Mouse (Mus musculus) hindbrain, embryonic 11.5 days (tissue): ENCODE measurements around the gene Spock1. TPM values are rescaled to one million over a fixed set of nuclear protein-coding genes. Genes with fewer than 3 reads are reported as not detected.
A peak's percentile ranks its signal among the peaks of the same experiment; 100 is the strongest.

ENCODE experiments used
- ATAC-seq: fragments of 200-750 bp; cut with Nextera tagmentation; 2 replicates; pipeline ENCODE4 v1.8.0; 2017; ENCODE audit warnings: mild to moderate bottlenecking, moderate TSS enrichment, moderate library complexity; ENCODE audit not compliant: low FRiP score
- DNase-seq: peaks from one replicate; pipeline ENCODE4 v3.0.0-alpha.2; 2015; ENCODE audit warnings: low spot score
- H3K27ac ChIP-seq: fragments of 300-500 bp; sonication (generic); 2 replicates; pipeline ENCODE4 v1.5.1; 2014; ENCODE audit warnings: mild to moderate bottlenecking, low read depth, low read length
- H3K27me3 ChIP-seq: fragments of 300-500 bp; sonication (generic); 2 replicates; pipeline ENCODE4 v1.6.1; 2014; ENCODE audit warnings: mild to moderate bottlenecking, low read length, moderate library complexity, mixed read lengths; ENCODE audit not compliant: control insufficient read depth, insufficient read depth
- H3K36me3 ChIP-seq: fragments of 300-500 bp; sonication (generic); 2 replicates; pipeline ENCODE4 v1.6.1; 2014; ENCODE audit warnings: mild to moderate bottlenecking, low read length, moderate library complexity, mixed read lengths; ENCODE audit not compliant: control insufficient read depth, insufficient read depth
- H3K4me1 ChIP-seq: fragments of 300-500 bp; sonication (generic); replicated peaks from 2 replicates; pipeline ENCODE4 v1.6.1; 2014; ENCODE audit warnings: low read length, mixed read lengths; ENCODE audit not compliant: control insufficient read depth, insufficient read depth
- H3K4me2 ChIP-seq: fragments of 300-500 bp; sonication (generic); replicated peaks from 2 replicates; pipeline ENCODE4 v1.6.1; 2014; ENCODE audit warnings: mild to moderate bottlenecking, low read depth, low read length
- H3K4me3 ChIP-seq: fragments of 300-500 bp; sonication (generic); 2 replicates; pipeline ENCODE4 v1.5.1; 2014; ENCODE audit warnings: low read depth, low read length
- H3K9ac ChIP-seq: fragments of 300-500 bp; sonication (generic); 2 replicates; pipeline ENCODE4 v1.6.1; 2014; ENCODE audit warnings: low read depth, low read length
- H3K9me3 ChIP-seq: fragments of 300-500 bp; sonication (generic); 2 replicates; pipeline ENCODE4 v1.6.1; 2016; ENCODE audit warnings: low read length; ENCODE audit not compliant: control insufficient read depth
- WGBS: fragments of 180-500 bp; shearing (Covaris S2); extraction: QIAGEN DNeasy Blood & Tissue Kit; methylation state at CpG from one replicate; pipeline ENCODE4 v1.1.7; 2014; 5-methylcytosine and 5-hydroxymethylcytosine counted together
- polyA plus RNA-seq: library from polyadenylated mRNA; unstranded; fragments of >200 nt; fragmentation: Nextera tagmentation; extraction: Ambion mirVana; gene quantifications from 2 replicates; pipeline ENCODE4 v1.2.1, GENCODE M21; 2014

Gene Spock1
- polyA plus RNA-seq, 1 experiment from 2014 or later, result 17.0 TPM

DNA sequence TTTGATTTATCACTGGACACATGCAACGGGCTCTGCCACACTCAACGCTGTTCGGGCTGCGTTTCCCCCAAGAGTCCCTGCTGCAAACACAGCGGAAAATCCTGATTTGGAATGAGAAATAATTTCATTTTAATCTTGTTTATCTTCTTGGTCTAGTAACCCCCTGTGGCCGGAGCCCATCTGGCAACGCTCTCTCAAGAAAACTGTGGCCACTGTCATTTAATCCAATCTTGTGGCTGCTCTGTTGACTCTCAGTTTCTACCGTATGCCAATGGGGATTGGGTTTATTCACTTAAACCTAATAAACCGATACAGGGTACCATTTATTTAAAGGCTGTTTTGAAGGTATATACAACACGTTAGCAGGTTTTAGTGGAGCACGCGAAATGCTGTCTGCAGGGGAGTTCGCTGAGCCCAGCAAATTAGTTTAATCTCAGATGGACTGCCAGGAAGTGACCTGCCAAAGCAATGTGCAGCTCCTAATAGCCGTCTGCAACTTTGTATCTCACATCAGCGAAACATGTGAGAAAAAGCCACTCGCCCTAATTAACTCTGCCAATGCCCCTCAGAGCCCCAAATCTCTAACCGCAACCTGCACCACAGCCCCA is 185.7 kb downstream of the Spock1 start:
- peaks cover 2% of the 10 kb centered on the region; the same call in 1 of the 2 replicates for H3K4me1 ChIP-seq
- H3K9ac ChIP-seq, result no peak overlapping the region
- no peak overlapping the region for H3K4me3 ChIP-seq
- H3K36me3 ChIP-seq, result no peaks in the 10 kb centered on the region
- DNase-seq (no peak), ATAC-seq (no peak)
- H3K27ac ChIP-seq, result no peak overlapping the region
- H3K4me2 ChIP-seq, result no peak overlapping the region
- H3K27me3 ChIP-seq, result no peaks in the 10 kb centered on the region
- H3K9me3 ChIP-seq, result no peaks in the 10 kb centered on the region
- 74% methylated on average over 17 of the region's 17 CpGs for whole genome bisulfite sequencing

DNA sequence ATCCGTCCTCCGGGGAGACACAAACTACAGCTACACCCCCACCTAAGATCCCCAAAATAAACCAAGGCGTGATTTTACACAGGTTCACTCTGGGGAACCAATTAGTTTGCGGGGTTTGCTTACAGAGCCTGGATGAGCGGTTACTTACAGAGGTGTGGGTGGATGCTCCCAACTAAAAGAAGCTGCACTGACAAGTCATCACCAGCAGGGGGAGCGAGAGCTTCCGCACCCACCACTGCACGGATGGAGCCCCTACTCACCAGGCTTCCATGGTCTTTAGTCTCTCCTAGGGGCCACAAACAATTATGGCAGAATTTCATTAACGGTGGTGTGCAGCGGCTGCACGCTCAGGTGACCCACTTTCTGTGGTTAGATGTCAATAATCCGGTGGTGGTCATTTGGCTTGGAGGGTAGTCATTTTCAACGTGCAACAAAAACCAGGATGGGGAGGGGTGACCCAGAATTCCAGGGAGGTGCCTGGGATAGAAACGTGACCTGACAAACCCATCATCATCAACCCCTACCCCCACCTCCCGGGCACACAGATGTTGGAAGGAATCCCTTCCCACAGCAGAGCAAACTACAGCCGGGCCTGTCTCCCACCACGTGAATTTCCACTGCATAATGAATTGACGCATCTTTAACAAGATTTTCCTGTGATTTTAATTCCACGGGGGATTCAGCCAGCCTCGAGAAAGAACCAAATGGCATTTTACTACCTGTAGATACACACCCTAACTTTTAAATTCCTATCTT is 186.4 kb downstream of the Spock1 start:
- Histone ChIP-seq H3K27ac (no peak overlapping the region), H3K4me2 (no peak overlapping the region), H3K27me3 (no peaks in the 10 kb centered on the region), H3K36me3 (no peaks in the 10 kb centered on the region), H3K4me1 (peaks cover 2% of the 10 kb centered on the region; the same call in 1 of the 2 replicates), H3K9ac (no peak overlapping the region), H3K4me3 (no peak overlapping the region), H3K9me3 (no peaks in the 10 kb centered on the region)
- ATAC-seq, result no peak
- WGBS, result 61% methylated on average over 20 of the region's 20 CpGs
- peak; percentile 58 for DNase-seq

DNA sequence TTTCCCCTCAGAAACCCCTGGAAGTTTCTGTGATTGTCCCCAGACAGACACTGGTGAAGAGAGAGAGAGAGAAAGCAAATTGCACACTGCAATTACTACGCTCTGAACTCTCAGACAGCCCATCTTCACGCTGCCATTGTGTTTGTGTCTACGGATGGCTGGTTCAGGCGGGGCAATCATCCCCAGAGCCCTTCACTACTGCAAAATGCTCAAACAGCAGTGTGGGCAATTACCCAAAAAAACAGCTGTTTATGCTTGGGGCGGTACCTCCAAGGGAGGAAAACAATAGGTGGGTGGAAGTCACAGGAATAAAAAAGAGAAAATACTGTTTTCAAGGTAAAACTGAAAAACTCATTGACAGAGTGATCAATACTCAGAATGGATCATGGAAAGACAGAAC is 190.0 kb downstream of the Spock1 start:
- H3K27ac ChIP-seq, result no peak overlapping the region
- no peak overlapping the region for H3K9ac ChIP-seq
- H3K4me2 ChIP-seq, result no peak overlapping the region
- DNase-seq (peak; percentile 30), ATAC-seq (no peak)
- peaks cover 2% of the 10 kb centered on the region; the same call in 1 of the 2 replicates for H3K4me1 ChIP-seq
- no peaks in the 10 kb centered on the region for H3K27me3 ChIP-seq
- 25% methylated on average over 5 of the region's 5 CpGs for WGBS
- no peaks in the 10 kb centered on the region for H3K9me3 ChIP-seq
- no peaks in the 10 kb centered on the region for H3K36me3 ChIP-seq
- no peak overlapping the region for H3K4me3 ChIP-seq

DNA sequence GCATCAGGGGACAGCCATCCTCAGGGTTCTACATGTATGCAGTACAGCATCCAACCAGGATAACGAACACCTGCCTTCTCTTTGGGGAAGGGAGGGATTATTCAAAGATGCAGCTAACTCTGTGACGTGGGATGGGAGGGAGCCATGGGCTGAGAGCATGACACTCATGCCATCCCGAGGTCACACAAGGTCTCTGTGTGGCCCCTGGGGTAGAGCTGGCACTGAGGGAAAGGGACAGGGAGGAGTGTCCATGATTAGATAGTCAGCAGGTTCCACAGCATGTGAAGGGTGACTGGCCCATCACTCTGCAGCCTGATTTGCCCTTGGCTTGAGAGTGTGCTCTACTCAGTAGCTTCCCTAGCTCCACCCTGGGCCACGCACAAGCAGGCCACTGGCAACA is 195.2 kb downstream of the Spock1 start:
- no peaks in the 10 kb centered on the region for H3K36me3 ChIP-seq
- no peak overlapping the region for H3K9ac ChIP-seq
- no peak overlapping the region for H3K4me3 ChIP-seq
- H3K4me1 ChIP-seq, result no peaks in the 10 kb centered on the region
- H3K9me3 ChIP-seq, result no peaks in the 10 kb centered on the region
- no peak for ATAC-seq
- no peaks in the 10 kb centered on the region for H3K27me3 ChIP-seq
- H3K4me2 ChIP-seq, result no peak overlapping the region
- no peak for DNase-seq
- WGBS, result 92% methylated on average over 4 of the region's 4 CpGs
- H3K27ac ChIP-seq, result no peak overlapping the region

DNA sequence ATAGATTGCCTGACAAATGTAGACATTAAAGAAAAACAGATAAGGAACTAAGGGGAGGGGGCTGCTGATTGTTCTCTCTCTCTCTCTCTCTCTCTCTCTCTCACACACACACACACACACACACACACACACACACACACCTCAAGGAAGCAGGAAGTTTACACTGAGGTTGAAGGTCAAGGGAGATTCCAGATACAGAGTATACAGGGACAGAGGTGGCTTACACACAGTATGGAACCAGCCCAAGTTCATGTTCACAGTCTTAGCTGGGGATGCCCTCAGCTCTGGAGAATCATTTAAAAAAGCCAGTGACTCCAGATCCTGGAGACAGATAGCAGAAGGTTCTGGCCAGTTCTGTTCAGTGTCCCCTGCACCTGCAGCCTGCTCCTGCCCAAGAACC is 199.7 kb downstream of the Spock1 start:
- H3K27ac ChIP-seq, result no peak overlapping the region
- H3K9ac ChIP-seq, result no peak overlapping the region
- no peak overlapping the region for H3K4me3 ChIP-seq
- no peaks in the 10 kb centered on the region for H3K9me3 ChIP-seq
- no peaks in the 10 kb centered on the region for H3K36me3 ChIP-seq
- H3K4me1 ChIP-seq, result no peaks in the 10 kb centered on the region
- ATAC-seq (no peak), DNase-seq (no peak)
- H3K27me3 ChIP-seq, result no peaks in the 10 kb centered on the region
- H3K4me2 ChIP-seq, result no peak overlapping the region

DNA sequence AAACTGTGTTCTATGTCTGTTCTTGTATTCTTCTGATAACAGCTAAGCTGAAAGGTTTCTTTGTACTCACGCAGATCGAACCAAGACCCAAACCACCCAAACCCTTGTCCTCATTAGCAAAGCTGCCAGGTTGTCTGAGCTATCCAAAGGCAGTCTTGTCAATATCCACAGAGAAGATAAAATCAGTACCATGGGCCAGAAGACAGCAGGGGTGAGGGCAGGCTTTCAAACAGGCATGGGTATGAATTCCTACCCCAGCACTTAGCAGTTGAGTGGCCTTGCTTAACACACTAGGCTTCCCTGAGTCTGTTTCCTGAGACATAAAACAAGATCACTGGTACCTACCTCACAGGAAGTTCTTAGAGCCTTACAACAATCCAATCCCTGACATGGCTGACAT is 205.2 kb downstream of the Spock1 start:
- Histone ChIP-seq H3K4me1 (no peaks in the 10 kb centered on the region), H3K9me3 (no peaks in the 10 kb centered on the region), H3K9ac (no peak overlapping the region), H3K36me3 (no peaks in the 10 kb centered on the region), H3K27ac (no peak overlapping the region), H3K4me3 (no peak overlapping the region), H3K4me2 (no peak overlapping the region), H3K27me3 (no peaks in the 10 kb centered on the region)
- no peak for DNase-seq
- WGBS, result 89% methylated on average over 2 of the region's 2 CpGs
- ATAC-seq, result no peak

DNA sequence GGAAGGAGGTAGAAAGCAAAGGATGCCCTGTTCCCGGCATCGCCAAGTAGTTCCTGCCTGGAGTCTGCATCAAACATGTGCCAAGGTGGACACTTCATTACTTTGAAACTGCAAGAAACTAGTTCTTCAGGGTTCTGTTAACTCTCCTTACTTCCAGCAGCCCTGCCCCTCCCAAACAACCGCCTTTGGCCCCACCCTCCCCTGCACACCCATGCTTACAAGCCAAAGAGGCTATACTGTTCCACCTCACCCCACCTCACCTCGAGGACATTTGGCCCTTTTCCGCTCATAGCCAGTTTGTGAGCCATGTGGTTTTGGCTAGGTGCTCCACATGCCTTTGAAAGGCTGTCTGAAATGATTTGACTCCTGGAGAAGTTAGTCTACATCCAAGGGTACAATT is 211.4 kb downstream of the Spock1 start:
- Histone ChIP-seq H3K4me1 (no peaks in the 10 kb centered on the region), H3K9me3 (no peaks in the 10 kb centered on the region), H3K9ac (no peak overlapping the region), H3K36me3 (no peaks in the 10 kb centered on the region), H3K4me2 (no peak overlapping the region), H3K4me3 (no peak overlapping the region), H3K27me3 (no peaks in the 10 kb centered on the region), H3K27ac (no peak overlapping the region)
- ATAC-seq (no peak), DNase-seq (no peak)
- 84% methylated on average over 5 of the region's 5 CpGs for WGBS

DNA sequence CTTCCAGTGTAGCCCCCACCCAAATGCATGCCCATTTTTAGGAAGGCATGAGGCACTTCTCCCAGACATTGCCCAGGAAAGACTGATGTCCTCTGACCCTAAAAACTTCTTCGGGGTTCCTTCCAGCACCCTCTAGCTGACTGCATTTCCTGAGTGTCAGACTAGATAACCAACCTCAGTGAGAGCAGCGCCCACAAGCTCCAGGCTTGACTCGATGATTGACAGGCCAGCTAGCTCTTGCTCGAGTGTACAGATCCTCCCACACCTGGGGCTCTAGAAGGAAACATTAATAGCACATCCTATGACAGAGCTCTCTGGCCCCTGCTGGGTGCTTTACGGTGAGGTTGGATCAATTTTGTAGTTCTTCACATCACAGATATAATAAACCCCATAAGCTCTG is 219.2 kb downstream of the Spock1 start:
- WGBS, result 89% methylated on average over 5 of the region's 5 CpGs

DNA sequence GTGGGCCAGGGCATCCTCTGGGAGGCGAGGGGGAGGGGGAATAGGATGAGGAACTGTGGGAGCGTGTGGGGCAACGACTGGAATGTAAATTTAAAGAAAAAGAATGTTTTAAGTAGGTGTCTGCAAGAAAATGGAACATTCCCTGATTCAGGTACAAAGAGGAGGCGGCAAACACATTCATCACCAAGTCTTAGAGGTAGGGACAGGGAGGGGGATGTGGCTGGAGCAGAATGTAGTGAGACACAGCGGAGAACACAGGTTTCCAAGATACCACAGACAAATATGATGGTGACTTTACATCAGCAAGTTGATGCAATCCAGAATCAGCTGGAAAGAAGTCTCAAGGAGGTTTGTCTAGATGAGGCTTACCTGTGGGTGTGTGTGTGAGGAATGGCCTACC is 221.7 kb downstream of the Spock1 start:
- Histone ChIP-seq H3K4me1 (no peaks in the 10 kb centered on the region), H3K4me2 (no peak overlapping the region), H3K9me3 (no peaks in the 10 kb centered on the region), H3K27me3 (no peaks in the 10 kb centered on the region), H3K36me3 (no peaks in the 10 kb centered on the region), H3K27ac (no peak overlapping the region), H3K9ac (no peak overlapping the region), H3K4me3 (no peak overlapping the region)
- WGBS, result 72% methylated on average over 5 of the region's 5 CpGs
- ATAC-seq (no peak), DNase-seq (no peak)

More for the DNA sequence above, 219.2 kb downstream of the Spock1 start:
- Histone ChIP-seq H3K9me3 (no peaks in the 10 kb centered on the region), H3K27ac (no peak overlapping the region), H3K4me1 (no peaks in the 10 kb centered on the region), H3K27me3 (no peaks in the 10 kb centered on the region), H3K9ac (no peak overlapping the region), H3K4me3 (no peak overlapping the region), H3K4me2 (no peak overlapping the region), H3K36me3 (no peaks in the 10 kb centered on the region)
- DNase-seq, result no peak
- ATAC-seq, result no peak
